ENCODE assay signal across 33 mouse cellular contexts in the genomic region with DNA sequence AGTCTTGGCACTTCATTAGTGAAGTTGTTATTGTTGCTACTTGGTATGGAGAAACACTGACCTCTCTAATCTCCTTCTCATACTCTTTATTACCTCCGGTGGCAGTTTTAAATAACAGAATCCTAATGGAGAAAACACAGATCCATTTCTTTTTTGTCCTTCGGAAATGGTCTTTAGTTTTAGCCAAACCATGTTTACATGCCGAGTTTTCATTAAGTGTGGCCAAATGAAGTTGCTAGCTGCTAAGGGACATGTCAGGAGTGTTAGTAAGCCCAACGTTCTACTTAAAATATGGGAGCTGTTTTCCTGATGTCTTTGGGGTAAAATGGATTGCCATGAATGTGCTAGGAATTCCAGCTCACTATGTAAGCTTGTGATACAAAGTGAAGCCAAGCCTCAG.
"Had no signal": no experiment of that assay in that cellular context is flagged by ENCODE, and none has a peak within 500 bp of the region (broad histone marks: within the 10 kb centered on the region; RNA-seq: fewer than 3 reads in every experiment).

No protein-coding gene starts in this region.

- DNase-seq: heart, postnatal 10 days; heart, postnatal 14 days; heart, postnatal 36 days; heart, postnatal 4 days; kidney, adult 11 months; kidney, adult 2 months; kidney, adult 8-10 months; kidney, adult 9 months; kidney, postnatal 10 days; kidney, postnatal 14 days; kidney, postnatal 25 days; kidney, postnatal 36 days; kidney, postnatal 4 days; layer of hippocampus, adult 9-11 months; layer of hippocampus, postnatal 36 days had no signal

- ATAC-seq: hindbrain, embryonic 16.5 days; hindbrain, postnatal 0 days; inflammation-experienced regulatory T-cells, adult 6 months; intestine, embryonic 15.5 days; intestine, embryonic 16.5 days; intestine, postnatal 0 days had no signal

- H3K4me3 ChIP-seq: heart, embryonic 10.5 days; heart, embryonic 12.5 days; heart, embryonic 13.5 days; heart, embryonic 15.5 days; hindbrain, embryonic 10.5 days; hindbrain, embryonic 12.5 days; hindbrain, embryonic 13.5 days; hindbrain, embryonic 15.5 days; intestine, embryonic 15.5 days; kidney, embryonic 15.5 days; layer of hippocampus, adult 2 months had no signal

- H3K9ac ChIP-seq: heart, embryonic 12.5 days; heart, embryonic 13.5 days; heart, embryonic 15.5 days; hindbrain, embryonic 12.5 days; hindbrain, embryonic 13.5 days; hindbrain, embryonic 14.5 days; hindbrain, embryonic 15.5 days; intestine, embryonic 15.5 days; kidney, embryonic 15.5 days had no signal

- H3K27ac ChIP-seq: heart, embryonic 10.5 days; heart, embryonic 13.5 days; heart, embryonic 15.5 days; hindbrain, embryonic 10.5 days; hindbrain, embryonic 12.5 days; hindbrain, embryonic 13.5 days; hindbrain, embryonic 14.5 days; hindbrain, embryonic 15.5 days; hindbrain, postnatal 0 days; intestine, embryonic 15.5 days; kidney, embryonic 15.5 days; layer of hippocampus, adult 2 months had no signal

- H3K27me3 ChIP-seq: heart, embryonic 12.5 days; heart, embryonic 13.5 days; heart, embryonic 15.5 days; hindbrain, embryonic 12.5 days; hindbrain, embryonic 13.5 days; hindbrain, embryonic 15.5 days; intestine, embryonic 15.5 days; kidney, embryonic 15.5 days had no signal

- H3K36me3 ChIP-seq: heart, embryonic 10.5 days; heart, embryonic 12.5 days; heart, embryonic 13.5 days; heart, embryonic 15.5 days; hindbrain, embryonic 10.5 days; hindbrain, embryonic 12.5 days; hindbrain, embryonic 13.5 days; hindbrain, embryonic 15.5 days; intestine, embryonic 15.5 days; kidney, embryonic 15.5 days had no signal

- H3K4me1 ChIP-seq: heart, embryonic 10.5 days; heart, embryonic 12.5 days; heart, embryonic 13.5 days; heart, embryonic 15.5 days; hindbrain, embryonic 10.5 days; hindbrain, embryonic 12.5 days; hindbrain, embryonic 13.5 days; hindbrain, embryonic 15.5 days; intestine, embryonic 15.5 days; kidney, embryonic 15.5 days had no signal

- H3K9me3 ChIP-seq: heart, embryonic 10.5 days; heart, embryonic 12.5 days; heart, embryonic 13.5 days; heart, embryonic 15.5 days; hindbrain, embryonic 10.5 days; hindbrain, embryonic 12.5 days; hindbrain, embryonic 13.5 days; hindbrain, embryonic 15.5 days; intestine, embryonic 15.5 days; kidney, embryonic 15.5 days had no signal

- H3K4me2 ChIP-seq: heart, embryonic 11.5 days; heart, embryonic 12.5 days; heart, embryonic 13.5 days; heart, embryonic 15.5 days; hindbrain, embryonic 12.5 days; hindbrain, embryonic 13.5 days; hindbrain, embryonic 14.5 days; hindbrain, embryonic 15.5 days; intestine, embryonic 15.5 days; kidney, embryonic 15.5 days had no signal
